Mouse (Mus musculus): Measurements from ENCODE around the gene Oas1d.
"Not testable (repeated sequence)": the region's sequence is repeated elsewhere in the genome, so short reads cannot be mapped to it uniquely, and the experiment has no call there.

Gene Oas1d

GRCm38 (mm10) chr5:120914204-120914603, at the start of gene Oas1d:
Gene Oas1d (plus strand): TSS chr5:120914536.
- not testable (repeated sequence) for DNase-seq

GRCm38 (mm10) chr5:120865336-120865860, 48.9 kb upstream of the Oas1d start:
- DNase-seq: no peak

- DNase-seq: no peak
These were observed 44.8 kb upstream of the Oas1d start for GRCm38 (mm10) chr5:120869436-120870015.

GRCm38 (mm10) chr5:120870081-120870480, 44.3 kb upstream of the Oas1d start:
- no peak for DNase-seq

- no peak for DNase-seq
These were observed 43.6 kb upstream of the Oas1d start for GRCm38 (mm10) chr5:120870782-120871181.

- no peak for DNase-seq
These were observed 42.9 kb upstream of the Oas1d start for GRCm38 (mm10) chr5:120871469-120871868.

GRCm38 (mm10) chr5:120876839-120877238, 37.5 kb upstream of the Oas1d start:
- DNase-seq: not testable (repeated sequence)

GRCm38 (mm10) chr5:120877407-120877806, 36.9 kb upstream of the Oas1d start:
- DNase-seq: not testable (repeated sequence)

- DNase-seq: not testable (repeated sequence)
These were observed 35.5 kb upstream of the Oas1d start for GRCm38 (mm10) chr5:120878803-120879202.

GRCm38 (mm10) chr5:120881681-120882080, 32.7 kb upstream of the Oas1d start:
- not testable (repeated sequence) for DNase-seq

- not testable (repeated sequence) for DNase-seq
These were observed 26.9 kb upstream of the Oas1d start, which contains the start of gene Oas1g for GRCm38 (mm10) chr5:120887413-120887812. Gene Oas1g (minus strand): TSS chr5:120887613.

GRCm38 (mm10) chr5:120887831-120888230, 26.5 kb upstream of the Oas1d start:
- no peak for DNase-seq

- not testable (repeated sequence) for DNase-seq
These were observed 26.0 kb upstream of the Oas1d start for GRCm38 (mm10) chr5:120888294-120888815.

- no peak for DNase-seq
These were observed 24.3 kb upstream of the Oas1d start for GRCm38 (mm10) chr5:120890026-120890425.

- no peak for DNase-seq
These were observed 23.3 kb upstream of the Oas1d start for GRCm38 (mm10) chr5:120890991-120891390.

- DNase-seq: not testable (repeated sequence)
These were observed 22.6 kb upstream of the Oas1d start for GRCm38 (mm10) chr5:120891566-120892242.

GRCm38 (mm10) chr5:120892243-120892660, 22.1 kb upstream of the Oas1d start:
- DNase-seq: no peak

GRCm38 (mm10) chr5:120893866-120894265, 20.5 kb upstream of the Oas1d start:
- DNase-seq: not testable (repeated sequence)

GRCm38 (mm10) chr5:120894692-120895091, 19.6 kb upstream of the Oas1d start:
- DNase-seq: not testable (repeated sequence)

GRCm38 (mm10) chr5:120895231-120895900, 19.0 kb upstream of the Oas1d start:
- no peak for DNase-seq

- DNase-seq: no peak
These were observed 16.0 kb upstream of the Oas1d start for GRCm38 (mm10) chr5:120898307-120898706.

- no peak for DNase-seq
These were observed 15.6 kb upstream of the Oas1d start for GRCm38 (mm10) chr5:120898726-120899125.

GRCm38 (mm10) chr5:120900666-120901065, 13.7 kb upstream of the Oas1d start:
- DNase-seq: no peak
